Mouse (Mus musculus) ES-Bruce4 (cell line): ENCODE measurements around the gene Fmn2. TPM values are rescaled to one million over a fixed set of nuclear protein-coding genes. Genes with fewer than 3 reads are reported as not detected.

ENCODE experiments used
- H3K27ac ChIP-seq: 2 replicates; pipeline ENCODE4 v1.5.1; 2012; ENCODE audit warnings: low read length, inconsistent platforms; ENCODE audit not compliant: insufficient read depth
- H3K27me3 ChIP-seq: 2 replicates; pipeline ENCODE4 v1.6.1; 2012; ENCODE audit warnings: mild to moderate bottlenecking, low read length, inconsistent platforms; ENCODE audit not compliant: control insufficient read depth, poor library complexity, insufficient read depth, severe bottlenecking
- H3K36me3 ChIP-seq: 2 replicates; pipeline ENCODE4 v1.6.1; 2012; ENCODE audit warnings: inconsistent platforms, mild to moderate bottlenecking, low read length, moderate library complexity; ENCODE audit not compliant: control insufficient read depth, poor library complexity, insufficient read depth, severe bottlenecking
- H3K4me1 ChIP-seq: one replicate; pipeline ENCODE4 v1.8.1; 2011; ENCODE audit warnings: low read length; ENCODE audit not compliant: control insufficient read depth, insufficient read depth
- H3K4me3 ChIP-seq: 2 replicates; pipeline ENCODE4 v1.5.1; 2011; ENCODE audit warnings: low read depth, mild to moderate bottlenecking, low read length
- H3K9ac ChIP-seq: 2 replicates; pipeline ENCODE4 v1.6.1; 2012; ENCODE audit warnings: low read depth, mild to moderate bottlenecking, inconsistent platforms; ENCODE audit not compliant: poor library complexity, severe bottlenecking
- H3K9me3 ChIP-seq: replicated peaks from 2 replicates; pipeline ENCODE4 v1.6.1; 2012; ENCODE audit warnings: mild to moderate bottlenecking, low read length, inconsistent platforms; ENCODE audit not compliant: control insufficient read depth, poor library complexity, insufficient read depth, severe bottlenecking
- CTCF ChIP-seq: IDR thresholded peaks from one replicate; pipeline ENCODE4 v1.8.1; 2011; ENCODE audit warnings: low read depth, low read length
- EP300 ChIP-seq: IDR thresholded peaks from 2 replicates; pipeline ENCODE4 v1.6.1; 2011; ENCODE audit warnings: low read depth, low read length; ENCODE audit not compliant: insufficient read depth
- POLR2A ChIP-seq: IDR thresholded peaks from one replicate; pipeline ENCODE4 v1.8.1; 2011; ENCODE audit warnings: low read length; ENCODE audit not compliant: insufficient read depth
- polyA plus RNA-seq: library from polyadenylated mRNA; stranded (reverse); fragments of >200 nt; gene quantifications from 2 replicates; pipeline ENCODE4 v1.2.4, GENCODE M21; 2011; ENCODE audit warnings: low read depth; ENCODE audit not compliant: missing spikeins, insufficient read depth, insufficient read length

Gene Fmn2
- polyA plus RNA-seq, 1 experiment: 4.0 TPM

- Histone ChIP-seq H3K27me3 (no peaks in the 10 kb centered on the region), H3K27ac (no peak overlapping the region), H3K36me3 (no peaks in the 10 kb centered on the region), H3K4me3 (no peak overlapping the region), H3K4me1 (no peaks in the 10 kb centered on the region), H3K9me3 (no peaks in the 10 kb centered on the region), H3K9ac (no peak overlapping the region)
- TF ChIP-seq CTCF (no peak), POLR2A (no peak)
Observed at GRCm38 (mm10) chr1:174548291-174548690, 46.7 kb downstream of the Fmn2 start.

GRCm38 (mm10) chr1:174553272-174554007, 51.8 kb downstream of the Fmn2 start:
- Histone ChIP-seq H3K27ac (no peak overlapping the region), H3K9ac (no peak overlapping the region), H3K36me3 (no peaks in the 10 kb centered on the region), H3K4me1 (no peaks in the 10 kb centered on the region), H3K9me3 (no peaks in the 10 kb centered on the region), H3K4me3 (no peak overlapping the region), H3K27me3 (no peaks in the 10 kb centered on the region)
- TF ChIP-seq CTCF: peak; percentile 73
- TF ChIP-seq POLR2A: no peak

DNA sequence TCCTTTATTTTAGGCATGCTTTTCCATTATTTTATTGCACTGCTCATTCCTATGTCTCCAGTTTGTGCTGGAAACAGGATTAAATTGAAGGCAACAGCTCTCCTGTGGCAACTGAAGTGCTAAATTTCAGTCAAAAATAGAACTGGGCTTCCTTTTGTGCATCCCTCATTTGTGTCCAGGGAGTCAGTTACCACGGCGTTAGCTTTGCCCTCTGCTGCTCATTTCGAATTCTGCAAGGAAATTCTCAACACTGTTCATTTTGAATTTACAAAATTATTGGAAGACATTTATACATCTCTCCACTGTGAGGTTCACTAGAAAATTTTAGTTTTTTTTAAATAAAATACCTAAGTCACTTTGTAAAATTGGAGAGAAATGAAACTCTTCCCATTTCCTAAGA, 53.8 kb downstream of the Fmn2 start:
- TF ChIP-seq CTCF (no peak), POLR2A (no peak), EP300 (no peak)
- Histone ChIP-seq H3K27me3 (no peaks in the 10 kb centered on the region), H3K27ac (no peak overlapping the region), H3K9me3 (no peaks in the 10 kb centered on the region), H3K4me1 (no peaks in the 10 kb centered on the region), H3K4me3 (no peak overlapping the region), H3K36me3 (no peaks in the 10 kb centered on the region), H3K9ac (no peak overlapping the region)

DNA sequence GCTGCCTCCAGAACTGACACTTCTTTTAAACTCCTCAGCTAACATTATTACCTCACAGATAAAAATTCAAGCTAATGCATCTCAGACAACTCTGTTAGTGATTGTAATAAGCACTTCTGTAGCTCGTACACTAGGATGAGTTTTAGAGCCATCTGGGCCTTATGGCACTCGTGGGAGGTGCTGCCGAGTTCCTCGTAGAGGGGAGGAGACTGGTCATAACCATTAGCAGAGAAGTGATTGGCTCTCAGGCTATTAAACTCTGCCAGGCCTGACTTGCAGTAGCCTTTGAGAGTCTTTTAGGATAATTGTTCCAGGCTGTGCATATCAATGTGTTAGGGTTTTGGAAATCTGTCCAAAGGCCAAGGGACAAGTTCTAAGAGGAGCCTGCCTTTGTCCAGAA, 55.6 kb downstream of the Fmn2 start:
- Histone ChIP-seq H3K36me3 (no peaks in the 10 kb centered on the region), H3K9me3 (no peaks in the 10 kb centered on the region), H3K27me3 (no peaks in the 10 kb centered on the region), H3K27ac (no peak overlapping the region), H3K9ac (no peak overlapping the region), H3K4me1 (no peaks in the 10 kb centered on the region), H3K4me3 (no peak overlapping the region)
- TF ChIP-seq POLR2A (no peak), EP300 (no peak), CTCF (no peak)

- no peak overlapping the region for H3K27ac ChIP-seq
- no peak overlapping the region for H3K4me3 ChIP-seq
- TF ChIP-seq EP300 (no peak), CTCF (no peak), POLR2A (no peak)
- no peaks in the 10 kb centered on the region for H3K27me3 ChIP-seq
- H3K9me3 ChIP-seq: no peaks in the 10 kb centered on the region
- H3K9ac ChIP-seq: no peak overlapping the region
- no peaks in the 10 kb centered on the region for H3K36me3 ChIP-seq
- H3K4me1 ChIP-seq: no peaks in the 10 kb centered on the region
Observed at GRCm38 (mm10) chr1:174557841-174558240, 56.2 kb downstream of the Fmn2 start.

- H3K27me3 ChIP-seq: no peaks in the 10 kb centered on the region
- no peak overlapping the region for H3K4me3 ChIP-seq
- no peak overlapping the region for H3K9ac ChIP-seq
- no peaks in the 10 kb centered on the region for H3K9me3 ChIP-seq
- H3K36me3 ChIP-seq: no peaks in the 10 kb centered on the region
- TF ChIP-seq CTCF (no peak), POLR2A (no peak), EP300 (no peak)
- no peaks in the 10 kb centered on the region for H3K4me1 ChIP-seq
- no peak overlapping the region for H3K27ac ChIP-seq
Observed at GRCm38 (mm10) chr1:174558488-174558887, 56.9 kb downstream of the Fmn2 start.
